Mouse (Mus musculus) C2C12 (cell line): ENCODE data around the gene Med7. TPM values are rescaled to one million over a fixed set of nuclear protein-coding genes. Genes with fewer than 3 reads are reported as not detected.

ENCODE experiments used
- H3K27me3 ChIP-seq: one replicate; pipeline ENCODE4 v1.6.1; 2011; ENCODE audit not compliant: control insufficient read depth, insufficient read depth, insufficient read length
- H3K36me3 ChIP-seq: one replicate; pipeline ENCODE4 v1.6.1; 2011; ENCODE audit not compliant: control insufficient read depth, insufficient read depth
- H3K4me3 ChIP-seq: one replicate; pipeline ENCODE4 v1.5.1; 2011; ENCODE audit warnings: mild to moderate bottlenecking, control low read depth; ENCODE audit not compliant: poor library complexity, insufficient read depth, severe bottlenecking
- H3K79me2 ChIP-seq: one replicate; pipeline ENCODE4 v1.6.1; 2011; ENCODE audit not compliant: control insufficient read depth, insufficient read depth
- H3K79me3 ChIP-seq: one replicate; pipeline ENCODE4 v1.6.1; 2011; ENCODE audit warnings: low read depth, control low read depth
- H3ac ChIP-seq: one replicate; pipeline ENCODE3; 2011; ENCODE audit warnings: low read depth; ENCODE audit not compliant: control insufficient read depth, insufficient read length
- CEBPB ChIP-seq: IDR thresholded peaks from one replicate; pipeline ENCODE4 v1.6.1; 2011; ENCODE audit warnings: low read depth, mild to moderate bottlenecking, control low read depth, moderate library complexity
- CTCF ChIP-seq: IDR thresholded peaks from one replicate; pipeline ENCODE4 v1.5.1; 2011; ENCODE audit not compliant: control insufficient read depth, insufficient read depth, insufficient read length
- FOSL1 ChIP-seq: IDR thresholded peaks from one replicate; pipeline ENCODE4 v1.8.0; 2011; ENCODE audit warnings: mild to moderate bottlenecking, low read length; ENCODE audit not compliant: poor library complexity, insufficient read depth, severe bottlenecking
- MAX ChIP-seq: IDR thresholded peaks from one replicate; pipeline ENCODE4 v1.6.1; 2011; ENCODE audit warnings: mild to moderate bottlenecking, control low read depth
- MYOD1 ChIP-seq: IDR thresholded peaks from one replicate; pipeline ENCODE4 v1.6.1; 2011; ENCODE audit warnings: low read depth; ENCODE audit not compliant: control insufficient read depth, insufficient read length
- MYOG ChIP-seq: IDR thresholded peaks from one replicate; pipeline ENCODE4 v1.6.1; 2011; ENCODE audit not compliant: control insufficient read depth, insufficient read length; ENCODE audit errors: extremely low read depth
- USF1 ChIP-seq: IDR thresholded peaks from one replicate; pipeline ENCODE4 v1.6.1; 2011; ENCODE audit warnings: low read depth, mild to moderate bottlenecking, control low read depth, moderate library complexity
- long read RNA-seq, 2 experiments: library from polyadenylated mRNA; unstranded; transcript quantifications; one replicate each; pipeline ENCODE4 v2.0.0; 2019 to 2020
- polyA plus RNA-seq: library from polyadenylated mRNA; unstranded; fragments of >200 nt; fragmentation: generic; extraction: Trizol; gene quantifications from one replicate; pipeline ENCODE4 v1.2.1, GENCODE M21; 2012; ENCODE audit warnings: missing spikeins

Gene Med7
- polyA plus RNA-seq = 19.8 TPM
- long read RNA-seq, experiment 1, transcript Med7-203 (3 exons, 2,547 nt) = major isoform, 24 of 46 reads
- long read RNA-seq, experiment 1, partial matches to known transcripts = 1 of 46 reads
- long read RNA-seq, experiment 1, other reads (novel, unspliced or antisense) = 9 of 46 reads
- long read RNA-seq, experiment 2, transcript Med7-209 (2 exons, 2,390 nt) = minor isoform, 5 of 44 reads
- long read RNA-seq, experiment 2, transcript Med7-203 (3 exons, 2,547 nt) = major isoform, 32 of 44 reads
- long read RNA-seq, experiment 2, partial matches to known transcripts = 0 of 44 reads
- long read RNA-seq, experiment 2, other reads (novel, unspliced or antisense) = 5 of 44 reads

DNA sequence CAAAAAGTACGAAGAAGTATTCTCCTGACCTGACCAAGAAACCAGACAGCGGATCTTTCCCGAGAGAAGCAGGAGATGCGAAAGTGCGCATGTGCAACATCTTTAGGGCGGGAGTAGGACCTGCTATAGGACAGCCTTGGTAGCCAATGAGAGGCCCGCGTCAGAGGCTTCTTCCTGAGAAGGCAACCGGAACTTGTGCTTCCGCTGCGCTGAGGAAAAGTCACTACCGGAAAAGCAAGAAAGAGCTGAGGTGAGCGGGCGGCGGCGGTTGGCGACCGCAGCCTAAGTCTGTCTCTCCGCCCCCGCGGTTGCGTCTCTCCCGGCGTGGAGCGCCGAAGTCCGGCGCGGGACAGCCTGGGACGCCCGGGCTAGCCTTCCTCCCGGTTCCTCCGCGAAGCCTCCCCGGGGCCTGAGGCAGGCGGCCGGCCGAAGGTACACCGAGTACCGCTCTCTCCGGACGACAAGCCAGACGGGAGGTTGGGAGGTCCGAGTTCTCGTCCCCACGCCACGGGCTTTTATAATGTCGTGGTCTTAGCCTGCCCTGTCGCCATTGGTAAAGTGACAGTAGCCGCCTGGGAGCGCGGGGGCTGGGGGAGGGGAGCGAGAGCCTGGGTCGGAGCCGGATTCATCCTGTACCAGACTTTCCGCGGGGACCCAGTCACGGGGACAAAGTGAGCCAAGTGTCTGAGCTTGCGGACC, at the start of gene Med7:
Gene Med7 (plus strand): TSS at position 166 of the 699 bp plus-strand sequence.
- peaks cover 32% of the 10 kb centered on the region for H3K79me3 ChIP-seq
- peak within 1 kb of the TSS; percentile 96 for H3K4me3 ChIP-seq
- TF ChIP-seq CTCF = no peak
- no peak for TF ChIP-seq CEBPB
- TF ChIP-seq MAX = no peak
- no peak for TF ChIP-seq MYOG
- no peak for TF ChIP-seq FOSL1
- TF ChIP-seq MYOD1 = no peak
- TF ChIP-seq USF1 = no peak
- no peaks in the 10 kb centered on the region for H3K27me3 ChIP-seq
- H3K36me3 ChIP-seq = peaks cover 35% of the 10 kb centered on the region
- peaks cover 46% of the 10 kb centered on the region for H3K79me2 ChIP-seq
- H3ac ChIP-seq = peak within 1 kb of the TSS; percentile 100

DNA sequence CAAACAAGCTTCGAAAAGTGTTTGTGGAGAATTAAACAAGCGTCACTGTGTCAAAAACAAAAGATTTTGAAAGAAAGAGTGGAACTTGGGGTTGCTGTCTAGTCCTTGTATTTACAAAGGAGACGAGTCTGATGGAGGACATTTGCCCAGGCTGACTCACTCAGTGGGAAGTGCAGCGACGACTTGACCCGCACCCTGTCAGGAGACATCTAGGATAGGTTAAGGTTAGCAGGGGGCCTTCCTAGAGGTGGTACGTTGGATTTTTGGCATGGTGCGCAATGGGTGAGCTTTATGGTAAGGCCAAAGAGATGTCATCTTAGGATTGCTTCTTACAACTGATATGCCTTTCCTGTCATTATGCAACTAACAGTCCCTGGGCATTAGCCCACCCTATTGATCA, 49.7 kb upstream of the Med7 start:
- Histone ChIP-seq H3K4me3 (no peak overlapping the region), H3ac (no peak overlapping the region), H3K79me2 (no peaks in the 10 kb centered on the region), H3K36me3 (no peaks in the 10 kb centered on the region), H3K27me3 (no peaks in the 10 kb centered on the region), H3K79me3 (no peaks in the 10 kb centered on the region)
- TF ChIP-seq USF1 = no peak
- TF ChIP-seq CEBPB = no peak
- TF ChIP-seq CTCF = no peak
- no peak for TF ChIP-seq MYOD1
- TF ChIP-seq MAX = no peak
- no peak for TF ChIP-seq FOSL1
- TF ChIP-seq MYOG = no peak

DNA sequence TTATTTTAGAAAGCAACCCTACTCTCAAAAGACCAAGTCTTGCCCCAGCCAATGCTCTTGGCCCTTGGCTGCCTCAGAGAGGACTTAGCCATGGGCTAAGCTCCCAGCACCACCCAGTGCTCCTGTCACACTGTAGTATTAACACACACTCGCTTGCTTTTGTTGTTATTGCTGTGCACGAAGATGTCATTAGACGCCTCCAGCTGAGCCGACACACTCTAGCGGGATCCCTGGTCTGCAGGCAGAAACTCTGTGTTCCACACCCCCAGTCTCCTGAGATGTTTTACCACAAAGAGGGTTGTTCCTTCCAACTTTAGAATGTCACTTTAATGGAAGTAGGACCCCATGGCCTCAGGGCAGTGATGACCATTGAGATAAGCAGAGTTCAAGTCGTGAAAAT, 48.3 kb upstream of the Med7 start:
- no peak for TF ChIP-seq MAX
- TF ChIP-seq CEBPB = no peak
- TF ChIP-seq MYOG = no peak
- no peak for TF ChIP-seq USF1
- no peak for TF ChIP-seq FOSL1
- no peak for TF ChIP-seq CTCF
- TF ChIP-seq MYOD1 = no peak
- H3K79me2 ChIP-seq = no peaks in the 10 kb centered on the region
- no peaks in the 10 kb centered on the region for H3K36me3 ChIP-seq
- no peaks in the 10 kb centered on the region for H3K27me3 ChIP-seq
- H3K79me3 ChIP-seq = no peaks in the 10 kb centered on the region
- H3K4me3 ChIP-seq = no peak overlapping the region
- no peak overlapping the region for H3ac ChIP-seq

DNA sequence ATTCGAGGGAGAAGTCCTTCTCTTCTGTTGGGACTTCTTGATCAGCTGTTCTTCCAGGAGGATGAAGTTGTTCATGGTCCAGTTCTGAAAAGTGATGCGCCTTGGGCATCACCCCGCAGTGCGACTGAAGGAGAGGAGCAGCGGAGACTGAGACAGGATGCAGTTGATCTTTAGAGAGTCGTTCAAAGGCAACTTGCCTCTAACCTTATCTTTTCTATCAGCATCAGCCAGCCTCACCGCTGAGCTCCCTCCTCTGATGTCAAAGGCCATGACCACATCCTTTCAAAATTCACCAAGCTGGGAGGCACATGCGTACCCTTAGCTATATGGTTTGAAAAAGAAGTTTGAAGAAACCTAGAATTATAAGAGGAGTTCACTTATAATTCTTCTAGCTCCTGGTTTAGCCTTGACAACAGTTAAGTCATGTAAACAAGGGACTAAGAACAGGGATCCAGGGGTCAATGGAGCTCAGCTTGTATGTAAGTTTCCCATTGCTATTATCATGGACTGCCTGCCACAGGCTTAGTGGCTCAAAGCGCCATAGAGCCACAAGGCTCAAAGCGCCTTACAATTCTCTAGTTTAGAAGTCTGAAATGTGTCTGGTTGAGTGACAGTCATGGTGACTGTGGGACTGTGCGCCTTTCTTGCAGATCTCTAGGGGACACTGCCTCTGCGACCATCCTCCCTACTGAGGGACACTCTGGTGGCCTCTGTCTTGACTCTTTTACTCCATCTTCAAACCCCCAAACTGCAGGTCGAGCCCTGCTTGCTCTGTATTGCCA, 47.2 kb upstream of the Med7 start, which contains the start of gene Itk:
Gene Itk (minus strand): TSS at position 180 of the 782 bp plus-strand sequence.
- TF ChIP-seq FOSL1 = no peak
- TF ChIP-seq MAX = no peak
- no peak for TF ChIP-seq CEBPB
- TF ChIP-seq USF1 = no peak
- TF ChIP-seq MYOG = no peak
- TF ChIP-seq CTCF = no peak
- TF ChIP-seq MYOD1 = no peak
- H3K36me3 ChIP-seq = no peaks in the 10 kb centered on the region
- no peaks in the 10 kb centered on the region for H3K79me2 ChIP-seq
- H3K4me3 ChIP-seq = no peak within 1 kb of the TSS
- no peaks in the 10 kb centered on the region for H3K79me3 ChIP-seq
- H3ac ChIP-seq = no peak within 1 kb of the TSS
- H3K27me3 ChIP-seq = no peaks in the 10 kb centered on the region

DNA sequence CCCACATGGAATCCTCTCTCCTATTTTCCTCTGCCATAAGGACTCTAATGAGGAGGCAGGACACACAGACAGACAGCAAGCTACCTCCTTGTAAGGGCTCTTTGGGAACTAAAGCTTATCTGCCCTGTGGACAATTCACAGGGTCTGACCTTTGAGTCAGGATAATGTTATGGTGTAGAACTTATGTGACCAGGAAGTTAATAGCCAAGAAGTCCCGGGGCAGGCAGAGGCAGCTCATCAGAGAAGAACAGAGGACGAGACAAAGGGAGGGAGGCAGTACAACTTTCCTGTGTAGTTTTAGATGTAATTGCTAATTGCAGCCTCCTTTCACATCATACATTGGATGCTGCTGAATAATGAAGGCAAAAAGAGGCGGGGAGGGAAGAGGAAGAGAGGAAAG, 46.1 kb upstream of the Med7 start:
- Histone ChIP-seq H3K79me2 (no peaks in the 10 kb centered on the region), H3K27me3 (no peaks in the 10 kb centered on the region), H3K4me3 (no peak overlapping the region), H3K36me3 (no peaks in the 10 kb centered on the region), H3K79me3 (no peaks in the 10 kb centered on the region), H3ac (no peak overlapping the region)
- no peak for TF ChIP-seq CEBPB
- TF ChIP-seq FOSL1 = no peak
- TF ChIP-seq USF1 = no peak
- TF ChIP-seq MYOG = no peak
- TF ChIP-seq MYOD1 = no peak
